Mouse (Mus musculus): ENCODE measurements at regions not wholly inside any gene's neighbourhood (a gene's known extent, or its start where the extent isn't known, plus 50 kb on each side); places are given as distances from the start of the nearest gene placed in this dataset.

DNA sequence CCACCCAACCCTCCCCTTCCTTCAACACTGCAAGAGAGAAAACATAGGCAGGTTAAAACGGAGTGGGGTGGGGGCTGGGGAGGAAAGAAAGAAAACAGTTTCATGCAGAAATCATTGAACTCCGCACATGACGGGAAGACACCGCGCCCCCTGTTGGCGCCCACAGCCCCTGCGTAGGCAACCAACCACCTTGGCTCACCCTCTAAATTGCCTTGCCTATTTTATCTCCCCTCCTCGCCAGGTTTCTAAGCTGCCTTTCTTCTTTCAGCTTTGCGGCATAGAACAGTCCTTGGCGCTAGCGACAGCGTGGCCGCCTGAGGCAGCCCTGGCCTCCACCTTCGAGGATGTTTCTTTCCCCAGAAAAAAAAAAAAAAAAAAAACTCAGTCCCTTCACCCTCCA is 211.1 kb upstream of the H2al1a start:
- H3K27ac ChIP-seq (replicated peaks), result no peak overlapping the region
- H3K4me1 ChIP-seq, result no peaks in the 10 kb centered on the region
- no peaks in the 10 kb centered on the region for H3K9me3 ChIP-seq
- 0 out of 2 replicates have a peak, but pooled peaks cover 4% of the 10 kb centered on the region for H3K27me3 ChIP-seq (replicated peaks)
- H3K4me3 ChIP-seq, result peak overlapping the region; percentile 35
- peak overlapping the region; percentile 60 for H3K4me2 ChIP-seq
- no peak for ATAC-seq (ENCODE audit: extremely low read depth, insufficient number of reproducible peaks, low FRiP score, low TSS enrichment)
- no peaks in the 10 kb centered on the region for H3K36me3 ChIP-seq
- no peak overlapping the region for H3K9ac ChIP-seq
- WGBS, result 13% methylated on average over 14 of the region's 14 CpGs

DNA sequence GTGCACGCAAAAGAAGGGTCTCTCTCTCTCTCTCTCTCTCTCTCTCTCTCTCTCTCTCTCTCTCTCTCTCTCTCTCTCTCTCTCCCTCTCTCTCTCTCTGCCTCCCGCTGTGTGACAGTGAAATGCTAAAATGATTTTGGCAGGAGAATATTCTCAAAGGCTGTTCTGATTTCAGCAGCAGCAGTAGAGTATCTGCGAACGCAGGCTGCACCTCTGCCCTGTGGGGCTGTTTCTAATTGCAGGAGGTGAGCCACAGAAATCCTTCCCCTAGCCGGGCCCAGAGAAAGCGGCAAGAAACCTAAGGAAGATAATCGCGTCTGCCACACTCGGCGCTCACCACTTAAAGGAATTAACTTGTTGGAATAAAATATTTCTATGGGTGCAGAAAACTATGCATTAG is 210.6 kb upstream of the H2al1a start:
- Histone ChIP-seq H3K4me3 (peak overlapping the region; percentile 35), H3K36me3 (no peaks in the 10 kb centered on the region), H3K27me3 (replicated peaks) (0 out of 2 replicates have a peak, but pooled peaks cover 4% of the 10 kb centered on the region), H3K9ac (no peak overlapping the region), H3K9me3 (no peaks in the 10 kb centered on the region), H3K4me2 (peak overlapping the region; percentile 60), H3K4me1 (no peaks in the 10 kb centered on the region), H3K27ac (replicated peaks) (no peak overlapping the region)
- WGBS, result 38% methylated on average over 10 of the region's 10 CpGs
- ATAC-seq (ENCODE audit: extremely low read depth, insufficient number of reproducible peaks, low FRiP score, low TSS enrichment), result no peak

DNA sequence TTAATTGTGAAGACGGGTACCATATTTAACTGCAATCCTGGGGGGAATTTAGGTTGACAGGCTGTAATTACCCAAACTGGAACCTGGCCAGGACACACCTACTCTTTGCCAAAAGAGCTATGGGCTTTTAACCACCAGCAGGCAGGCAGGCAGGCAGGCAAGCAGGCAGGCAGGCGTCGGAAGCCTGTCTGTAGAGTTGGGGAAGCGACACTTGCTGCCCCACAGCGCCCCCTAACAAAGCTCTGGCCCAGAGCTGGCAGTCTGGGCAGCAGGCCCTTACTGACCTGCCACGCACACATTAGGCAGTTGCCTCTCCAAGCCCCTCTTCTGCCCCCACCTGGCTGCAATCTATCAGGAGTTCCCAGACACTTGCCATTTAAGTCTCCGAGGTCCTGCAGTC is 208.6 kb upstream of the H2al1a start:
- H3K27ac ChIP-seq (replicated peaks), result no peak overlapping the region
- 33% methylated on average over 7 of the region's 7 CpGs for WGBS
- H3K4me1 ChIP-seq, result no peaks in the 10 kb centered on the region
- H3K4me2 ChIP-seq, result no peak overlapping the region
- no peaks in the 10 kb centered on the region for H3K36me3 ChIP-seq
- no peak overlapping the region for H3K9ac ChIP-seq
- no peaks in the 10 kb centered on the region for H3K9me3 ChIP-seq
- no peak for ATAC-seq (ENCODE audit: extremely low read depth, insufficient number of reproducible peaks, low FRiP score, low TSS enrichment)
- 0 out of 2 replicates have a peak, but pooled peaks cover 4% of the 10 kb centered on the region for H3K27me3 ChIP-seq (replicated peaks)
- no peak overlapping the region for H3K4me3 ChIP-seq

DNA sequence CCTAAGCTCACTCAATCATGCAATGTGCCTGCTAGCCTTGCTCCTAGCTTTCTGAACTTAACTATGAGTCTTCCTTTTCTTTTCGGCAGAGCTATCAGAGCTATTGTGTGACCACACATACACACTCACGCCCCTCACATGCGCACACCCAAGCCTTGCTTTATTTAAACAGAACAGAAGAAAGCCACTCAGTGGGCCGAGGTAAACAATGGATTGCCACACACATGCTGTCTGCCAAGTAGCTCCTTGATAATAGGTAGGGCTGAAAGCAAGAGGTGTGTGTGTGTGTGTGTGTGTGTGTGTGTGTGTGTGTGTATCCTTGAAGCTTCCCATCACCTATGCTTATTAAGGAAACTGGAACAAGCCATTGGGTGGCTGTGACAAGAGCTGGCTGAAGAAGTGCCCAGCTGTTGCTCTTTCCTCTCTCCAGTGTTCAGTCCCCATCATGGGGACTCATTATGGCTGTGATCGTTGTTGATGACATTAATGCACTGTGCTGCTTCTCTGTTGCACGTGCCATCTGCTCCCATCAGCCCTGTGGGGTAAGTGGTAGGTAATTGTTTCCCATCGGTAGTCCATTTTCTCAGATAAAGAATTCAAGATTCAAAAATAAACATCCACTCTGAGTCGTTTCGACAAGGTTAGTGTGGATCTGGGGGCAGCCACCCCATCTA is 201.3 kb upstream of the H2al1a start:
- Histone ChIP-seq H3K36me3 (no peaks in the 10 kb centered on the region), H3K4me3 (no peak overlapping the region), H3K4me2 (no peak overlapping the region), H3K4me1 (0 out of 2 replicates have a peak, but pooled peaks cover 7% of the 10 kb centered on the region), H3K27me3 (replicated peaks) (peaks cover 16% of the 10 kb centered on the region; the same call in 1 of the 2 replicates), H3K9me3 (no peaks in the 10 kb centered on the region), H3K9ac (no peak overlapping the region), H3K27ac (replicated peaks) (no peak overlapping the region)
- 50% methylated on average over 9 of the region's 9 CpGs for WGBS
- ATAC-seq (ENCODE audit: extremely low read depth, insufficient number of reproducible peaks, low FRiP score, low TSS enrichment), result no peak

DNA sequence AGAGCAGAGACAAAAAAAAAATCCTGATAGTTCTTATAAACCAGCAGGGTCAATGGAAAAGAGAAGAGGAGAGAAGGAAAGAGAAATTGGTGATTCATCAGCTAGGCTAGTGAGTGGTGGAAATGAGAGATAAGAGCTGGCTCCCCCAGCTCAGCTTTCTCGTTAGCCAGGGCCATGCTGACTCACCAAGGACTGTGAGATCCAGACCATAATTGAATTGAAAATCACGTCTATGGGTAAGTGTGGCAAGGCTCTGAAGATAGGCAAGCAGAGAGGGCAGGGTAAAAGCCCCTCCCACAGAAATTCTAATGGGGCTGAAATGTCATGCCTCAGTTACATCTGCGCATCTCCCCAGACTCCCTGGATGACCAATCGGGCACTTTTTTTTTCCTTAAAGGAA is 200.7 kb upstream of the H2al1a start:
- H3K4me2 ChIP-seq, result no peak overlapping the region
- no peaks in the 10 kb centered on the region for H3K9me3 ChIP-seq
- 0 out of 2 replicates have a peak, but pooled peaks cover 7% of the 10 kb centered on the region for H3K4me1 ChIP-seq
- H3K4me3 ChIP-seq, result no peak overlapping the region
- H3K36me3 ChIP-seq, result no peaks in the 10 kb centered on the region
- peaks cover 16% of the 10 kb centered on the region; the same call in 1 of the 2 replicates for H3K27me3 ChIP-seq (replicated peaks)
- WGBS, result 42% methylated on average over 4 of the region's 4 CpGs
- ATAC-seq (ENCODE audit: extremely low read depth, insufficient number of reproducible peaks, low FRiP score, low TSS enrichment), result no peak
- H3K9ac ChIP-seq, result no peak overlapping the region
- H3K27ac ChIP-seq (replicated peaks), result no peak overlapping the region

DNA sequence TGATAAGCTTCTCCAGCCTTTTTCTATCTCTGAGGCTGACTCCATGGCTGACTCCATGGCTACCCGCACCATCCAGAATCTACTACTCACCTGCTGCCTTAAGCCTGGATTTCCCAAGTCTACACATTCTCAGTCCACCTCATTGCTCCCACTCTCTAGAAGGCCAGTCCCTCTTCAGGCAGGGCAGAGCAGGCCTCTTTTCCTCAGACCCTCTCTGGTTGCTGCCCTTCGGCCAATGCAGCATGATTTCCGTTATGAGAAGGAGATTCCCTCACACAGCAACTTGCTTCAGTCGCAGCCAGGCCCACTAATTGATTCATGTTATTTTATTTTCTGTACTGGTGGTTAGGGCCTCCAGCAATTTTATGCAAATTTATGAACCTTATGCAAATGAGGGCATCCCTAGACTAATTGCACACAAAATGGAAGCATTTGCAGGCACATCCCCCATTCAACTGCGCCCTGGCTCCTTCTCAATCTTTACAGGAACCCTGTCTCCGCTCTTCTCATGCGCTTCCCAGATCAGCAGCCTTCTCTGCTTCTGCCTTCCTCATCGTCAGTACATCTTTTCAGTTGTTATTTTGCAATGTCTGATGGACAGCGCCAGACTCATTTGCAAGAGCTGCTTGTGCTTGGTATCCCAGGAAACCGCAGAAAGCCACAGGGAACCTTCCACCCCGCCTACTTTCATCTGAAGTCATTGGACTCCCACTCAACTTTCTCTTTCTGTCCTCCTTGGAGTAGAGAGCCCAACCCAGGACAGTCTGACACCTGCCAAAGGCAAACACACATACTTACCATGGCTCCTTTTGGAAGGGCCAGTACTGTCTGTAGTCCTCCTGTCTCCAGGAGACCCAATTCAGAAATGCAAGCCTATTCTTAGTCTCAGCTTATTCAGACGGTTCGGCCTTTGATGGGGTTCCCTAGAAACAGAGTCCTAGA is 199.6 kb upstream of the H2al1a start:
- H3K9ac ChIP-seq, result no peak overlapping the region
- H3K9me3 ChIP-seq, result no peaks in the 10 kb centered on the region
- peaks cover 16% of the 10 kb centered on the region; the same call in 1 of the 2 replicates for H3K27me3 ChIP-seq (replicated peaks)
- ATAC-seq (ENCODE audit: extremely low read depth, insufficient number of reproducible peaks, low FRiP score, low TSS enrichment), result no peak
- H3K4me2 ChIP-seq, result no peak overlapping the region
- 0 out of 2 replicates have a peak, but pooled peaks cover 7% of the 10 kb centered on the region for H3K4me1 ChIP-seq
- H3K27ac ChIP-seq (replicated peaks), result no peak overlapping the region
- H3K36me3 ChIP-seq, result no peaks in the 10 kb centered on the region
- H3K4me3 ChIP-seq, result no peak overlapping the region
- WGBS, result 63% methylated on average over 13 of the region's 13 CpGs

DNA sequence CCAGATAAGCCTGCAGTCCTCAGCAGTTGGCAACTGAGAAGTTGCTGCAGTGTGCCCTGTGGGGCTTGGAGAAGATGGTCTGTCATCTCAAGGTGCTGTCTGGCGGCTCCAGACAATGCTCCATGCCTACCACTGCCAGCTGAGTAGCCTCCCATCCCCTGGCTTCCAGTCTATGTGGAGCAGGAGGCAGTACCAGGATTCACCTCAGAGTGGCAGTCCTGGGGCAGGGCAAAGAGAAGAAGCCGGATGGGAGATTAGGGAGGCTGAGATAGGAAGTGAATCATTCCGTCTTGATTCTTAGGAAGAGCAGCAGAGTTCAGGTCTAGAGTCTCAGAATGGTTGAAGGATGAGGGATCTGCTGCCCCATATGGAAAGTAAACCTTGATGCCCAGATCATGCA is 198.1 kb upstream of the H2al1a start:
- Histone ChIP-seq H3K36me3 (no peaks in the 10 kb centered on the region), H3K4me2 (no peak overlapping the region), H3K27ac (replicated peaks) (no peak overlapping the region), H3K4me1 (0 out of 2 replicates have a peak, but pooled peaks cover 7% of the 10 kb centered on the region), H3K27me3 (replicated peaks) (peaks cover 17% of the 10 kb centered on the region; the same call in 1 of the 2 replicates), H3K4me3 (no peak overlapping the region), H3K9me3 (no peaks in the 10 kb centered on the region), H3K9ac (no peak overlapping the region)
- 20% methylated on average over 3 of the region's 3 CpGs for WGBS
- no peak for ATAC-seq (ENCODE audit: extremely low read depth, insufficient number of reproducible peaks, low FRiP score, low TSS enrichment)

DNA sequence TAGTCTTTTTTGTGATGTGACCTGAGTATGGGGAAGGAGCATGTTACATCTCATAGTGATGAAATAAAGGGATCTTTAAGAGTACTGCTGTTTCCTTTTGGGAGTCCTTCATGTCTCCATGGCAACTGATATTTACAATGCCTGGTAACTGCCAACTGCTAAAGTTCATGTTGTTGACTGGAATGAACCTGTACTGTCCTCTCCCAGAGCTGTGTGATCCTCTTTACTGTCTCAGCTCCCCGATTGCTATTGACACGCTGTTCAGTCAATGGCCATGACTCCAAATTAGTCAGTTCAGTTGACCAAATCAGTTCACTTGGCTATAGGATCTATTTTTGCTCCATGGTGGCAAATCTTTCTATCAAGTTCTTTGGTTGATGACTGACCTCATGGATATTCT is 167.8 kb upstream of the H2al1a start:
- Histone ChIP-seq H3K4me3 (no peak overlapping the region), H3K4me1 (no peaks in the 10 kb centered on the region), H3K27ac (replicated peaks) (no peak overlapping the region), H3K9ac (no peak overlapping the region), H3K9me3 (no peaks in the 10 kb centered on the region), H3K4me2 (no peak overlapping the region), H3K27me3 (replicated peaks) (peaks cover 24% of the 10 kb centered on the region), H3K36me3 (no peaks in the 10 kb centered on the region)
- no peak for ATAC-seq (ENCODE audit: extremely low read depth, insufficient number of reproducible peaks, low FRiP score, low TSS enrichment)
- WGBS, result 81% methylated on average over 2 of the region's 2 CpGs

DNA sequence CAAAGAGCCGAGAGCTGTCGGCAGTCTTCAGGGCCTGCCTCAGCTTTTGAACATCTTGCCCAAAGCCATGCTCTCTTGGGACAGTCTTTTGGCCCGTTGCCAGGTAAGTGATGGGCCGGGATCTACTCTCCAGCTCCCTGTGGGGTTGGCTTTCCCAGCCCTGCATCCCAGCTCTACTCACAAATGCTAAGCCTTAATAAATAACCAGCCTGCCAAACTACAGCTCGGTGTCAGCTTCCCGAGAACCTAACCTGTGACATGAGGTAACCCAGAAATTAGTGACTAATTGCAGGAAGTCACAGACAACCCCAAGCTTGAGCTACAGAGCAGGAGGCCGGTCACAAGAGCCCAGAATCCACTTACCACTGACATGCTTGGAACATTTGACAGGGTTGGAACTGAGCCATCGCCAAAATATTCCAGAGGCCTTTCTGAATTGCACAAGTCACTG is 159.1 kb upstream of the H2al1a start:
- no peak overlapping the region for H3K27ac ChIP-seq (replicated peaks)
- H3K27me3 ChIP-seq (replicated peaks), result peaks cover 9% of the 10 kb centered on the region
- H3K4me1 ChIP-seq, result peaks cover 8% of the 10 kb centered on the region; the same call in 1 of the 2 replicates
- H3K9ac ChIP-seq, result no peak overlapping the region
- no peaks in the 10 kb centered on the region for H3K36me3 ChIP-seq
- H3K9me3 ChIP-seq, result no peaks in the 10 kb centered on the region
- ATAC-seq (ENCODE audit: extremely low read depth, insufficient number of reproducible peaks, low FRiP score, low TSS enrichment), result no peak
- H3K4me3 ChIP-seq, result no peak overlapping the region
- WGBS, result 35% methylated on average over 8 of the region's 8 CpGs
- H3K4me2 ChIP-seq, result no peak overlapping the region

DNA sequence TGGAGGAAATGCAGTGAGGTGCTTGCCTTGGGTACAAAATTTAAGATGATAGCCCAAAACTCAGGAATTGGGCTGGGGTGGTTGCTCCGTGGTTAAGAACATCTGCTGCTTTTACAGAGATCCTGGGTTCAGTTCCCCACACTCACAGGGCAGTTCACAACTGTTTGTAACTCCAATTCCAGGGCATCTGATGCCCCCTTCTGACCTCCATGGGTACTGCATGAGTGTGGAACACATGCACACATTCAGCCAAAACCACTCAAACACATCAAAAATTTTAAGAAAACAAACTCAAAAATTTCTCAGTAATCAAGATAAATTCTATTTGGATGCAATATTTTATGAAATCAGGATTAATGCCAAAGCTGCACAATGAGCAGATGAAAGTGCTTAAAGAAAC is 157.8 kb upstream of the H2al1a start:
- ATAC-seq (ENCODE audit: extremely low read depth, insufficient number of reproducible peaks, low FRiP score, low TSS enrichment), result no peak
- no peak overlapping the region for H3K4me2 ChIP-seq
- WGBS, result 83% methylated on average over 1 of the region's 1 CpGs
- H3K4me1 ChIP-seq, result peaks cover 8% of the 10 kb centered on the region; the same call in 1 of the 2 replicates
- H3K27ac ChIP-seq (replicated peaks), result no peak overlapping the region
- no peak overlapping the region for H3K9ac ChIP-seq
- no peak overlapping the region for H3K4me3 ChIP-seq
- no peaks in the 10 kb centered on the region for H3K9me3 ChIP-seq
- peaks cover 5% of the 10 kb centered on the region for H3K27me3 ChIP-seq (replicated peaks)
- no peaks in the 10 kb centered on the region for H3K36me3 ChIP-seq

DNA sequence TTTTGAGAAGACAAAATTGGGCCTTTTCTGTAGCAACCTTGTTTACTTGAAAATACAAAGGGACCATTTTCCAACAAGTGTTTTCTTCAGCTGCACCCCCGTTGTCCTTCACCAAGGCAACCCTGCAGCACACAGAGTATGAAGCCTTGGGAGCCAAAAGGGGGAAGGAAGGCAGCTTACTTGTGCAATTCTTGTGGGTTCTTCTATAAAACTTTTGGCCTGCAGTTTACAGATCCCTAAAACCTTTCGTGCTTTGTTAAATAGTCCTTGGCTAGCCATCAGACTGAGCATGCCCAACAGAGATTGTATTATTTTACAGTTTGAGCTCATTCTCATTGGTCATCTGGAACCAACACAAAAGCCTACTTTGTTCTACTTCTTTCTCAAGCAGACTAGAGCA is 140.6 kb upstream of the H2al1a start:
- H3K9me3 ChIP-seq, result no peaks in the 10 kb centered on the region
- peaks cover 20% of the 10 kb centered on the region; the same call in 1 of the 2 replicates for H3K27me3 ChIP-seq (replicated peaks)
- H3K4me1 ChIP-seq, result no peaks in the 10 kb centered on the region
- H3K4me3 ChIP-seq, result no peak overlapping the region
- WGBS, result 68% methylated on average over 2 of the region's 2 CpGs
- H3K9ac ChIP-seq, result no peak overlapping the region
- no peaks in the 10 kb centered on the region for H3K36me3 ChIP-seq
- no peak overlapping the region for H3K4me2 ChIP-seq
- H3K27ac ChIP-seq (replicated peaks), result no peak overlapping the region
- no peak for ATAC-seq (ENCODE audit: extremely low read depth, insufficient number of reproducible peaks, low FRiP score, low TSS enrichment)
